Mouse (Mus musculus) limb, embryonic 15.5 days (tissue): ENCODE results near the gene Foxj2. TPM values are rescaled to one million over a fixed set of nuclear protein-coding genes. Genes with fewer than 3 reads are reported as not detected.
A peak's percentile ranks its signal among the peaks of the same experiment; 100 is the strongest.

Experiments used
- ATAC-seq: fragments of 200-750 bp; cut with Nextera tagmentation; 2 replicates; pipeline ENCODE4 v1.8.0; 2017; ENCODE audit warnings: low read depth, moderate TSS enrichment; ENCODE audit not compliant: insufficient number of reproducible peaks, low FRiP score, low TSS enrichment
- H3K27ac ChIP-seq: fragments of 300-500 bp; sonication (generic); 2 replicates; pipeline ENCODE4 v1.5.1; 2015; ENCODE audit warnings: moderate library complexity, mild to moderate bottlenecking, inconsistent platforms
- H3K27me3 ChIP-seq: fragments of 300-500 bp; sonication (generic); 2 replicates; pipeline ENCODE4 v1.6.1; 2015; ENCODE audit warnings: inconsistent platforms
- H3K36me3 ChIP-seq: fragments of 300-500 bp; sonication (generic); 2 replicates; pipeline ENCODE4 v1.6.1; 2015; ENCODE audit warnings: inconsistent platforms
- H3K4me1 ChIP-seq: fragments of 300-500 bp; sonication (generic); 2 replicates; pipeline ENCODE4 v1.6.1; 2015; ENCODE audit warnings: inconsistent platforms
- H3K4me2 ChIP-seq: fragments of 300-500 bp; sonication (generic); 2 replicates; pipeline ENCODE4 v1.6.1; 2015; ENCODE audit warnings: mild to moderate bottlenecking, inconsistent platforms
- H3K4me3 ChIP-seq: fragments of 300-500 bp; sonication (generic); 2 replicates; pipeline ENCODE4 v1.5.1; 2015; ENCODE audit warnings: mild to moderate bottlenecking, inconsistent platforms
- H3K9ac ChIP-seq: fragments of 300-500 bp; sonication (generic); 2 replicates; pipeline ENCODE4 v1.6.1; 2015; ENCODE audit warnings: inconsistent platforms
- H3K9me3 ChIP-seq: fragments of 300-500 bp; sonication (generic); 2 replicates; pipeline ENCODE4 v1.6.1; 2016; ENCODE audit warnings: inconsistent platforms
- WGBS: fragments of 180-500 bp; shearing (Covaris S2); methylation state at CpG from one replicate; pipeline ENCODE4 v1.1.7; 2015; 5-methylcytosine and 5-hydroxymethylcytosine counted together
- polyA plus RNA-seq: library from polyadenylated mRNA; unstranded; fragments of >200 nt; fragmentation: Nextera tagmentation; extraction: Ambion mirVana; gene quantifications from 2 replicates; pipeline ENCODE4 v1.2.1, GENCODE M21; 2015

Foxj2 gene
- polyA plus RNA-seq, result 6.7 and 7.1 TPM in 2 replicates

DNA sequence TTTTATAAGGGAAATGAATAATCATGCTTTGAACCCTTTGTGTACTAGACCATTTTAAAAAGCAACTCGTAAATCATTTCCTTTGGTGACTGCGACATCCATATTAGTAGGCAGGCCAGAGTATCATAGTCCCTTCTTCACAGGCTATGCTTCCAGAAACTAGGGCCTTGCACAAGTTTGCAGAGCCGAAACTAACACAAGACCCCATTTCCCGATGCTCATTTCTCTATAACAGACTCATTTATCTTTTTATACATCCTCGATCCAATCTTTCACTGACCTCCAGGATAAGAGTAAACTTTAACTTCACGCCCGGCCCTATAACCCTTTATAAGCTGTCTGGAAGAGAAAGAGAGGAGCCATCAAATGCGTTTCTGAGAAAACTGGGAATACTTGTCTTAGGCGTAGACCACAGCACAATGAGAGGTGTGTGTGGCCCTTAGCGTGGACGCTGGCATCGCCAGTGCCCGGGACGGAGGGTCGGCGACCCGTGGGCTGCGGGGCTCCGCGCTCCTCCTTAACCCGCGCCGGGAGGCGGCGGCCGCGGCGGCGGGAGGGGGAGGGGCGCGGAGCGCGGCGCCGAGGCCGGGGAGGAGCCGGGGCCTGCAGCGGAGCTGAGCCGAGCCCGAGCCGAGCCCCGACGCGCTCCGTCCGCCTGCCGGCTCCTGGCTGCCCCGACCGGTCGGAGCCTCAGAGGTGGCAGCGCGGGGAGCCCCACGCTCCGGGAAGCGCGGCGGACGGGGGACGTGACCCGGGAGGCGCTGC lies at the start of gene Foxj2:
TSS of gene Foxj2 (plus strand) at position 609 of the 765 bp plus-strand sequence.
- H3K9me3 ChIP-seq, result no peaks in the 10 kb centered on the region
- 1% methylated on average over 55 of the region's 61 CpGs for WGBS
- peak; percentile 78 for ATAC-seq
- peak within 1 kb of the TSS; percentile 96 for H3K9ac ChIP-seq
- H3K4me2 ChIP-seq, result peak within 1 kb of the TSS; percentile 77
- no peaks in the 10 kb centered on the region for H3K36me3 ChIP-seq
- no peaks in the 10 kb centered on the region for H3K27me3 ChIP-seq
- H3K27ac ChIP-seq, result peak within 1 kb of the TSS; percentile 82
- H3K4me1 ChIP-seq, result peaks cover 32% of the 10 kb centered on the region
- H3K4me3 ChIP-seq, result peak within 1 kb of the TSS; percentile 92

DNA sequence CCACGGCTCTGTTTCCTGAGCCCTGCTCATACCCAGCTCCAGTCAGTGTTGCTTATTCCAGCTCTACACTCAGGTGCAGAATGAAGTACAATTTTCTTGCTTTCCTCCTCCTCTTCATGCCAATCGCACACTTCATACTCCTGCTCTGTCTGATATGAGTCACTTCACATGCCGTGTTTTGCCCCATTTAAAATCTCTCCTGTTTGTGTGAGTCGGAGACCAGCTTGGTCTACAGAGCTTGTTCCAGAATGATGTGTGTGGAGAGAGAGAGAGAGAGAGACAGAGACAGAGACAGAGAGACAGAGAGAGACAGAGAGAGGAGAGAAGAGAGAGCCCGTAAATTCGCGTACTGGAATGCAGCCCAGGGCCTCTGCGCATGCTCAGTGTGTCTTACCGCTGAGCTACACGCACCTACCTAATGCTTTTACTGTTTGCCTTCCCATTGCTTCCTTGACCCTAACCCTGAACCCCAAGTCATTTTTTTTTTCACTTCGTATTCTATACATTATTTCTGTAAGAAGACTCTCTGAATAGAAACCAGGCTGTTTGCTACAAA lies 48.9 kb upstream of the Foxj2 start:
- no peak overlapping the region for H3K9ac ChIP-seq
- H3K36me3 ChIP-seq, result no peaks in the 10 kb centered on the region
- no peaks in the 10 kb centered on the region for H3K9me3 ChIP-seq
- no peak overlapping the region for H3K4me2 ChIP-seq
- no peak for ATAC-seq
- H3K27me3 ChIP-seq, result no peaks in the 10 kb centered on the region
- H3K4me1 ChIP-seq, result 0 out of 2 replicates have a peak, but pooled peaks cover 5% of the 10 kb centered on the region
- H3K4me3 ChIP-seq, result no peak overlapping the region
- no peak overlapping the region for H3K27ac ChIP-seq
- WGBS, result 86% methylated on average over 11 of the region's 11 CpGs

GRCm38 (mm10) chr6:122772701-122773100 lies 47.0 kb upstream of the Foxj2 start:
- no peaks in the 10 kb centered on the region for H3K36me3 ChIP-seq
- no peak overlapping the region; the same call in 1 of the 2 replicates for H3K27ac ChIP-seq
- H3K9me3 ChIP-seq, result no peaks in the 10 kb centered on the region
- no peak overlapping the region for H3K4me3 ChIP-seq
- H3K4me2 ChIP-seq, result no peak overlapping the region
- H3K27me3 ChIP-seq, result no peaks in the 10 kb centered on the region
- 34% methylated on average over 6 of the region's 6 CpGs for WGBS
- H3K9ac ChIP-seq, result no peak overlapping the region
- H3K4me1 ChIP-seq, result no peaks in the 10 kb centered on the region
- ATAC-seq, result no peak

DNA sequence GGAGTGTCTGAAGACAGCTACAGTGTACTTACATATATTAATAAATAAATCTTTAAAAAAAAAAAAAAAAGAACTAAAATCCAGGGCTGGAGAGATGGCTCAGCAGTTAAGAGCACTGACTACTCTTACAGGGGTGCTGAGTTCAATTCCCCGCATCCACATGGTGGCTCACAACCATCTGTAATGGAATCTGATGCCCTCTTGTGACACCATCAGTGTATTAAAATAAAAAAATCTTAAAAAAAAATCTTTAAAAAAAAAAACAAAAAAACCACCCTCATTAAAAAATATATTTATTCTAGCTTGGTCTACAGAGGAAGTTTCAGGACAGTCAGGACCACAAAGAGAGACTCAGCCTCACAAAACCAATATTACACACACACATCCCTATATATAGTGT lies 45.4 kb upstream of the Foxj2 start:
- ATAC-seq, result no peak
- Histone ChIP-seq H3K4me2 (no peak overlapping the region), H3K4me3 (no peak overlapping the region), H3K4me1 (no peaks in the 10 kb centered on the region), H3K9ac (no peak overlapping the region), H3K27ac (no peak overlapping the region), H3K27me3 (no peaks in the 10 kb centered on the region), H3K36me3 (no peaks in the 10 kb centered on the region), H3K9me3 (no peaks in the 10 kb centered on the region)
- WGBS, result 90% methylated on average over 1 of the region's 1 CpGs

DNA sequence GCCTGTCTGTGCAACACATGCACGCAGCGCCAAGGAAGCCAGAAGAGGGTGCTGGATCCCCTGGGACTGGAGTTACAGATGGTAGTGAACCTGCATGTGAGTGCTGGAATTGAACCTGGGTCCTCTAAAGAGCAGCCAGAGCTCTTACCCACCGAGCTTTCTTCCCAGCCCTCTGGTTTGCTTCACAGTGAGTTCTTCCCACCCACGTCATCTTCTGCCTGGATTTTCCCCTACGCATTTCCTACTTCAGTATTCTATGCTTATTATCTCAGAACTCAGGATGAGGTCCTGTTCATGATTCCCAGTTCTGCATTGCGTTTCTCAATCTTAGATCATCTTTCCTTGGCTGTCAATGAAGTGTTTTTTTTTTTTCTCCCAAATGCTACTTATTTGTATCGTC lies 43.7 kb upstream of the Foxj2 start:
- no peak overlapping the region for H3K9ac ChIP-seq
- no peaks in the 10 kb centered on the region for H3K36me3 ChIP-seq
- no peak for ATAC-seq
- no peak overlapping the region for H3K4me2 ChIP-seq
- H3K9me3 ChIP-seq, result no peaks in the 10 kb centered on the region
- no peak overlapping the region for H3K4me3 ChIP-seq
- no peak overlapping the region for H3K27ac ChIP-seq
- H3K4me1 ChIP-seq, result no peaks in the 10 kb centered on the region
- H3K27me3 ChIP-seq, result no peaks in the 10 kb centered on the region
- 80% methylated on average over 7 of the region's 7 CpGs for WGBS

DNA sequence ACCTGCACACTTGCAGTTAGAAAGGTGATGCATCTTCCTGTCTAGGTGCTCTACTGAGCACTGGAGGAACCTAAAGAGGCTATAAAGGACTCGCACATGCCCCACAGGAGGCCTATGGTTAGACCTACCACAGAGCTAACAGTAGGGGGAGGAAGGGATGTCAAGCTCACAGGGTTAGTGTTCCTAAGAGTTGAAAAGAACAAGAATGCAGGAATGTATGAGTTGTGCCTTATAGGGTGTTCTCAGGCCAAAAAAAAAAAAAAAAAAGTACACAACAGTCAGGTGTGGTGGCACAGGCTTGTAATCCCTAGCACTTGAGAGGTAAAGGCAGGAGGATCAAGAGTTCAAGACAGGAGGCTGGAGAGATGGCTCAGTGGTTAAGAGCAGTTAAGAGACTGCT lies 39.8 kb upstream of the Foxj2 start:
- no peak for ATAC-seq
- H3K27ac ChIP-seq, result no peak overlapping the region
- H3K9ac ChIP-seq, result no peak overlapping the region
- H3K4me2 ChIP-seq, result no peak overlapping the region
- no peaks in the 10 kb centered on the region for H3K27me3 ChIP-seq
- no peaks in the 10 kb centered on the region for H3K9me3 ChIP-seq
- no peaks in the 10 kb centered on the region for H3K4me1 ChIP-seq
- 32% methylated on average over 1 of the region's 1 CpGs for WGBS
- H3K4me3 ChIP-seq, result no peak overlapping the region
- H3K36me3 ChIP-seq, result no peaks in the 10 kb centered on the region

GRCm38 (mm10) chr6:122781167-122781566 lies 38.5 kb upstream of the Foxj2 start:
- Histone ChIP-seq H3K4me2 (no peak overlapping the region), H3K36me3 (no peaks in the 10 kb centered on the region), H3K27me3 (no peaks in the 10 kb centered on the region), H3K9me3 (no peaks in the 10 kb centered on the region), H3K27ac (no peak overlapping the region), H3K9ac (no peak overlapping the region), H3K4me3 (no peak overlapping the region), H3K4me1 (no peaks in the 10 kb centered on the region)
- WGBS, result 76% methylated on average over 4 of the region's 4 CpGs
- ATAC-seq, result no peak

DNA sequence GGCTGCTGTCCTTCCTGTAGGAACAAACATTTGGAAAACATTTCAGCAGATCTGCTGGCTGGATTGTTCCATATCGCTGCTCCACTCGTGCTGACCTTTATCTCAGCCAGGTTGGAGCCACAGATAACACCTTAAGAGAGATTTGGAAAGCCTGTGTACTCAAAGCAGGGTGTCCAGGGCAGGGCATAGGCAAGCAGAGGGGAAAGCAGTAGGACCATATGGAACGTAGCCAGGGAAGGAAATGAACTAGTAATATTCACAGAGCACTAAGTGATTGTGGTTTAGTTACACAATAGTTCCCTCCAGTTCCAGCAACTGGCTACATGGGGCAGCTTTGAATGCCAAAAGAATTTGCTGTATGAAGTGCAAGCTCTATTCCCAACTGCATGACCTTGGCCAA lies 37.5 kb upstream of the Foxj2 start:
- no peak for ATAC-seq
- WGBS, result 53% methylated on average over 3 of the region's 3 CpGs
- Histone ChIP-seq H3K27ac (no peak overlapping the region), H3K36me3 (no peaks in the 10 kb centered on the region), H3K4me1 (no peaks in the 10 kb centered on the region), H3K4me2 (no peak overlapping the region), H3K27me3 (no peaks in the 10 kb centered on the region), H3K4me3 (no peak overlapping the region), H3K9me3 (no peaks in the 10 kb centered on the region), H3K9ac (no peak overlapping the region)

DNA sequence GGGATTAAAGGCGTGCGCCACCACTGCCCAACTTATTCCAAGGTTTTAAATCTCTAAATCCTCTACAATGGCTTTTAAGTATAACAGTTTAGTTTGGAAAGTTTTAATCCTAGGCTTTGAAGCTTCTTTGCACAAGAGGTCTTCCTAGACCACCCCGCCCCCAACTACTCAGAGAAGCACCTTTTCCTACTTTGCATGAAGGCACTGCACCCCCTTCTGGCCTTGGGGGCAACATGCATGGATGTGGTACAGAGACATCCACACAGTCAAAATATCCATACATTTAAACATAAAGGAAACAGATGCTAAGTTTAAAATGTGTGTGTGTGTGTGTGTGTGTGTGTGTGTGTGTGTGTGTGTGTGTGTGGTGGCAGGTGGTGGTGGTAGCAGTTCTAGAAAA lies 34.8 kb upstream of the Foxj2 start:
- no peaks in the 10 kb centered on the region for H3K4me1 ChIP-seq
- H3K9ac ChIP-seq, result no peak overlapping the region
- no peaks in the 10 kb centered on the region for H3K36me3 ChIP-seq
- H3K27ac ChIP-seq, result no peak overlapping the region
- H3K4me3 ChIP-seq, result no peak overlapping the region
- no peak overlapping the region for H3K4me2 ChIP-seq
- H3K27me3 ChIP-seq, result no peaks in the 10 kb centered on the region
- WGBS, result 94% methylated on average over 3 of the region's 3 CpGs
- ATAC-seq, result no peak
- H3K9me3 ChIP-seq, result no peaks in the 10 kb centered on the region

DNA sequence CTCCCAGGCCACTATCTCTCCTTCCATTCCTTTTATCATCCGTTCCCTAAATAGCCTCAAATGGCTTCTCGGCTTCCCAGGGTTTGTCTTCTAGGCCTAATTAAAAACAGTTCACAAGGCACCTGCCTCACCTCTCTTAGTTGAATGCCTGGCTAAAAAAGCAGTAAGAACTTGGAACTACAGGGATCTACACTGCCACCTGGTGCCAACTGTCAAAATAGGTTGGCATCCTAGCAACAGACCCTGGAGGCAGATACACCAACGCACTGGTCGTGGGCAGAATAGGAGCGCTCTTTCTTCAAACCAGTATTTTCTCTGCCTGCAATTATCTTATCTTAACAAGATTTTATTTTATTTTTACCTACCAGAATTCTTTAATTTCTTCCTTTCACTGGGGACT lies 33.4 kb upstream of the Foxj2 start:
- Histone ChIP-seq H3K36me3 (no peaks in the 10 kb centered on the region), H3K27ac (no peak overlapping the region), H3K27me3 (no peaks in the 10 kb centered on the region), H3K4me3 (no peak overlapping the region), H3K9ac (no peak overlapping the region), H3K4me1 (no peaks in the 10 kb centered on the region), H3K9me3 (no peaks in the 10 kb centered on the region), H3K4me2 (no peak overlapping the region)
- 26% methylated on average over 5 of the region's 5 CpGs for WGBS
- ATAC-seq, result no peak

DNA sequence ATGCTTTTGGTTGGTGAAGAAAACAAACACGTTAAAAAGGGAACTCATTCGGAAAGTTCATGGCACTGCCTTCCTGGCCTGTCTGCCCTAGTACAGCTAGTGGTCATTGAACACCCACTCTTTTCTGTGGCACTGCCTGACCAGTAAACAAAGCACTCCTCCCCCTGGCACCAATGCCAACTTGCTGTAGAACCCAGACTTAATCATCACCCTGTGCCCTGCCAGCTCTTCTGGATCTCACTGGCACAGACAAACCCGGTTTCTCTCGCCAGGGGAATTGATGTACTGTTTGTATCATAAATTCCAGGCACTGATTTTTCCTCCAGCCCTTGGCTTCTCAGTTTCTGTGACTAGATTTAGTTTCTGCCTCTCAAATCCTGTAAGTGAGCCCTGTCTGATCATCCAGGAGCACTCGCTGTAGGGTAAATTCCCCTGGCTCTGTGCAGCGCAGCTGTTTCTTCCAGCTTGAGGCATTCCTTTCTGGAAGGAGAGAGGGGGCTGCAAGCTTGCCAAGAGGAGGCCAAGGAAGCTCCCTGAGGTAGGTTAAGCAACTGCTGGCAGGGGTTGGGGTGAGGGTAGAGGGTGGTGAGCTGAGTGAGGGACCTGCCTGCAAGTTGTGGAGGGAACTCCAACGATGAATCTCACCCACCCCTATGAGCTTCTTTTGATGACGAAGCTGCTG lies 24.3 kb upstream of the Foxj2 start:
- Histone ChIP-seq H3K9me3 (no peaks in the 10 kb centered on the region), H3K4me3 (no peak overlapping the region), H3K36me3 (no peaks in the 10 kb centered on the region), H3K27me3 (no peaks in the 10 kb centered on the region), H3K27ac (0 out of 2 replicates have a peak overlapping the region, but pooled peaks have one; percentile 48), H3K9ac (no peak overlapping the region), H3K4me2 (no peak overlapping the region), H3K4me1 (no peaks in the 10 kb centered on the region; the same call in 1 of the 2 replicates)
- WGBS, result 49% methylated on average over 8 of the region's 8 CpGs
- no peak for ATAC-seq

GRCm38 (mm10) chr6:122800640-122801300 lies 18.9 kb upstream of the Foxj2 start:
- peaks cover 15% of the 10 kb centered on the region for H3K4me1 ChIP-seq
- peak overlapping the region; percentile 87 for H3K4me2 ChIP-seq
- no peak for ATAC-seq
- 29% methylated on average over 10 of the region's 10 CpGs for WGBS
- H3K27me3 ChIP-seq, result no peaks in the 10 kb centered on the region
- no peaks in the 10 kb centered on the region for H3K9me3 ChIP-seq
- peak overlapping the region; percentile 40 for H3K27ac ChIP-seq
- peak overlapping the region; percentile 51 for H3K4me3 ChIP-seq
- H3K36me3 ChIP-seq, result no peaks in the 10 kb centered on the region
- H3K9ac ChIP-seq, result peak overlapping the region; percentile 55; the same call in 1 of the 2 replicates
